Mouse (Mus musculus): Measurements from ENCODE around the gene Cd6. TPM values are rescaled to one million over a fixed set of nuclear protein-coding genes. Genes with fewer than 3 reads are reported as not detected.

Gene Cd6
- polyA plus RNA-seq, 1 experiment: not detected

DNA sequence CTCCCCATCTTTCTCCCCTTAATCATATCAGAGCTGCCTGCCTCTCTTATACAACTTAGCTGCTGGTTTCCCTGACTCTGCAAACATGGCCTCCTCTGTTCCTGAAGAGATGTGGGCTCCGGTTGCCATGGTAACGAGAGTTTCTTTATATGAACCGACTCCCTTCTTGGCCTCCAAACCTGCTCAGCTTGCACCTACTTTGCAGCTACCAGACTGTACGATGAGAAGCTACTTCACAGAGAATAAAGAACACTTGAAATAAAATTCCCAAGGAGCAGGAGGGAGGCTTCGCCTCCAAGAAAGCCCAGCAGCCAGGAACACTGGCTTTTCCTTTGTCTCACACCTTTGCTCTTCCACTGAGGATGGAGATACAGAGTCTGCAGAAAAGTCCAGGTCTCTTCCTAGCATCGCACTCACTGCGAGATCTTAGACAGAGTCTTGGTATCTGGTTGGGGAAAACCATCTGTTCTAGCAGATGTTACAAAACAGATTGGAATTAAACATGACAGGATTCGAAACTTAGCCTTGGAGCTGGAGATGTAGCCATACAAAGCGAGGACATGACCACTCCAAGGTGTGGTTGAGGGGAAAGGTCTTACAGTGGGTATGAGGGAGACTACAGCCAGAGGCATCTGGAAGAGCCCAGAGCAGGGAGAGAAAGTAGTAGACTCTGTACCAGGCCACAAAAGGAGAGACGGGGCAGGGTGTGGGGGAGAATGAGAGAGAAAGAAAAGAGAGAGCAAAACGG, 20.3 kb downstream of the Cd6 start:
- H3K27ac ChIP-seq (ENCODE audit: insufficient read depth, low read depth, low read length): no peak overlapping the region
- WGBS: 64% methylated on average over 11 of the region's 11 CpGs

DNA sequence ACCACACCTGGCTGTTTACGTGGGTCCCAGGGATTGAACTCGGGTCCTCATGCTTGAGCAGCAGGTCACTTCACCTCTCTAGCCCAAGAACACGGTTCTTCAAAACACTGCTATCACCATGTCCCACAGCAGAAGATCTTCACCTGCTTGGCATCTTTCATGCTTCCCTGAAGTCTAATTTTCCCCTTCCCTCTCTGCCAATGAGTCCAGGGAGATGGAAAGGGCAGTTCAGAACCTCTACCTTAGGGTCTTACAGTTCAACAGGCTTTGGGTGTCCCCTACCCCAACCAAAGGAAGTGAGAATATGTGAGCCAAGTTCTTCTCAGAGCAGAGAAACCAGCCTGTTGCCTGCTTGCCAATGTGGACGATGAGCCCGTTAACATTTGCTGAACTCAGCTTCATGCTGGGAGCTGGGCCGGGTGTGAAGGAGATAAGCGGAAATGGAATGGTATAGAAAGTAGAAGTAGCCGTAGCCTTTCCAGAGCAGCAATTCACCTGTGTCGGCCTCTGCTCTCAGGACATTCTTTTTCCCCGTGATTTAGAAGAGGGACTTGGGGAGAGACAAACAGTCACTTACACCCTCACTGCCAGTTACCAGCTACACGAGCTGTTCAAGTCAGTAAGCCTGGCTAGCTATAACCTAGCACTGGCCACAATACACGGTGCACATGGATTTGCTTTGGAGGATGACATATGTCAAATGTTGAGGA, 21.2 kb downstream of the Cd6 start:
- no peak overlapping the region for H3K27ac ChIP-seq (ENCODE audit: insufficient read depth, low read depth, low read length)
- WGBS: 88% methylated on average over 12 of the region's 12 CpGs
- no peaks in the 10 kb centered on the region; the same call in 1 of the 2 replicates for H3K4me1 ChIP-seq (ENCODE audit: control insufficient read depth, insufficient read depth, low read length)
- H3K4me3 ChIP-seq (ENCODE audit: insufficient read depth, low read depth, low read length): no peak overlapping the region
- no peak for TF ChIP-seq CTCF (IDR thresholded peaks at IDR 0.05; ENCODE audit: insufficient read depth, low read depth, low read length)
- TF ChIP-seq POLR2A (IDR thresholded peaks at IDR 0.05; ENCODE audit: insufficient read depth, low read depth, low read length): no peak

More for the DNA sequence above, 20.3 kb downstream of the Cd6 start:
- no peaks in the 10 kb centered on the region; the same call in 1 of the 2 replicates for H3K4me1 ChIP-seq (ENCODE audit: control insufficient read depth, insufficient read depth, low read length)
- no peak for TF ChIP-seq CTCF (IDR thresholded peaks at IDR 0.05; ENCODE audit: insufficient read depth, low read depth, low read length)
- no peak for TF ChIP-seq POLR2A (IDR thresholded peaks at IDR 0.05; ENCODE audit: insufficient read depth, low read depth, low read length)
- H3K4me3 ChIP-seq (ENCODE audit: insufficient read depth, low read depth, low read length): no peak overlapping the region

GRCm38 (mm10) chr19:10805661-10806285, 24.1 kb downstream of the Cd6 start:
- 85% methylated on average over 11 of the region's 11 CpGs for WGBS
- H3K27ac ChIP-seq (ENCODE audit: insufficient read depth, low read depth, low read length): no peak overlapping the region
- TF ChIP-seq CTCF (IDR thresholded peaks at IDR 0.05; ENCODE audit: insufficient read depth, low read depth, low read length) (no peak), POLR2A (IDR thresholded peaks at IDR 0.05; ENCODE audit: insufficient read depth, low read depth, low read length) (no peak)
- H3K4me3 ChIP-seq (ENCODE audit: insufficient read depth, low read depth, low read length): no peak overlapping the region
- H3K4me1 ChIP-seq (ENCODE audit: control insufficient read depth, insufficient read depth, low read length): peaks cover 4% of the 10 kb centered on the region

DNA sequence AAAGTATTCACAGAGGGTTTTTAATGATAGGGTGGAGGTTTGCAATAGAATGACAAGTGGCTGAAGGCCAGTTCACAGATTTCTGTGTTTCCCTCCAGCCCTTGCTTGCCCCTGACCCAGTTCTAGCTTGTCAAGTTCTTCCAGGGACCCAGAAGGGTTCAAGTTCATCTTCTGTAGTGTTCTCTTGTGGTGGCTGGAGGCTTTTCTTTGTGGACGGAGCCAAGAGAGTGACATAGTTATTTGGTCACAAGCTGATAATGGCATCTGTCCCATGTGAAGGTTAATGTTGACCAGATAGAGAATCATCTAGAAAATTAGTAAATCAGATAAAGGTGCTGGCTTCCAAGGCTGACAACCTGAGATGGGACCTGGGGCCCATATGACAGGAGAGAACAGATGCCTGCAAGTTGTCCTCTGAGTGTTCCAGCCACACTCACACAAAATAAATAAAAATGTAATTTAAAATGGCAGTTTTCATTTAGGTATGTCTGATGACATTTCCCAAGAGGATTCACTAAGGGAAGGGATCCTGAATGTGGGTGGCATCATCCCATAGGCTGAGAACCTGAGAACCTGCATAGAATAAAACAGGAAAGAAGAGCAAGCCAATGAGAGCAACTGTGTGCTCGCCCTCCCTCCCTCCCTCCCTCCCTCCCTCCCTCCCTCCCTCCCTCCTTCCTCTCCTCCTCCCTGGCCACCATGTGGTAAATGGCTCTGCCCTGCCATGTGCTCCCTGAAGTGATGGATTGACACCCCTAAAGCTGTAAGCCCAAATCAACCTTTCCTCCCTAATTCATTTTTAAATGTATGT, 24.8 kb downstream of the Cd6 start:
- peaks cover 8% of the 10 kb centered on the region for H3K4me1 ChIP-seq (ENCODE audit: control insufficient read depth, insufficient read depth, low read length)
- no peak overlapping the region for H3K4me3 ChIP-seq (ENCODE audit: insufficient read depth, low read depth, low read length)
- 89% methylated on average over 2 of the region's 2 CpGs for WGBS
- no peak overlapping the region for H3K27ac ChIP-seq (ENCODE audit: insufficient read depth, low read depth, low read length)
- TF ChIP-seq CTCF (IDR thresholded peaks at IDR 0.05; ENCODE audit: insufficient read depth, low read depth, low read length) (no peak), POLR2A (IDR thresholded peaks at IDR 0.05; ENCODE audit: insufficient read depth, low read depth, low read length) (no peak)

- WGBS: 60% methylated on average over 5 of the region's 5 CpGs
- no peak for TF ChIP-seq CTCF (IDR thresholded peaks at IDR 0.05; ENCODE audit: insufficient read depth, low read depth, low read length)
- no peak for TF ChIP-seq POLR2A (IDR thresholded peaks at IDR 0.05; ENCODE audit: insufficient read depth, low read depth, low read length)
- Histone ChIP-seq H3K4me3 (ENCODE audit: insufficient read depth, low read depth, low read length) (no peak overlapping the region), H3K27ac (ENCODE audit: insufficient read depth, low read depth, low read length) (no peak overlapping the region), H3K4me1 (ENCODE audit: control insufficient read depth, insufficient read depth, low read length) (peaks cover 8% of the 10 kb centered on the region)
Observed at GRCm38 (mm10) chr19:10803751-10804150, 26.1 kb downstream of the Cd6 start.

- no peak overlapping the region for H3K27ac ChIP-seq (ENCODE audit: insufficient read depth, low read depth, low read length)
- H3K4me1 ChIP-seq (ENCODE audit: control insufficient read depth, insufficient read depth, low read length): peaks cover 8% of the 10 kb centered on the region
- no peak overlapping the region for H3K4me3 ChIP-seq (ENCODE audit: insufficient read depth, low read depth, low read length)
- TF ChIP-seq CTCF (IDR thresholded peaks at IDR 0.05; ENCODE audit: insufficient read depth, low read depth, low read length) (no peak), POLR2A (IDR thresholded peaks at IDR 0.05; ENCODE audit: insufficient read depth, low read depth, low read length) (no peak)
- 92% methylated on average over 6 of the region's 6 CpGs for WGBS
Observed at GRCm38 (mm10) chr19:10801906-10802305, 28.0 kb downstream of the Cd6 start.

- Histone ChIP-seq H3K4me1 (ENCODE audit: control insufficient read depth, insufficient read depth, low read length) (peaks cover 8% of the 10 kb centered on the region), H3K4me3 (ENCODE audit: insufficient read depth, low read depth, low read length) (no peak overlapping the region), H3K27ac (ENCODE audit: insufficient read depth, low read depth, low read length) (no peak overlapping the region)
- TF ChIP-seq POLR2A (IDR thresholded peaks at IDR 0.05; ENCODE audit: insufficient read depth, low read depth, low read length) (no peak), CTCF (IDR thresholded peaks at IDR 0.05; ENCODE audit: insufficient read depth, low read depth, low read length) (no peak)
- 32% methylated on average over 6 of the region's 6 CpGs for WGBS
Observed at GRCm38 (mm10) chr19:10801070-10801469, 28.8 kb downstream of the Cd6 start.

DNA sequence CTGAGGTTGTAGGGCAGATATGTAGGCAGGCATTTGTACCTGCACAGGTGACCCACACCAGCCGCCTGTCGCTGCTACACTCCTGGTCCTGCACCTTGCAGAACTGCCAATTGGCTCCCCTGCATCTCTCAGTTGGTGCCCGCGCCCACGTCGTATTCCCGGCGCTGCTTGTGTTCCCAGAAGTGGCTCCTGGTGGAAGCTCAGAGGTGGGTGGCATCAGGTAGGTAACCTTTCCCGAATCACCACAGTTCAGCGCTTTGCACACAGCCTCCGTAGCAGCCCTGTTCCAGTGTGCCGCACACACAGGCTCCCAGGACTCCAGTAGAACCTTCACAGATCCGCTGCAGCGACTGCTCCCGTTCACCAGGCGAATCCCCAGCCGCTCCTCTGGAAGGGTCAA, 30.7 kb downstream of the Cd6 start:
- 96% methylated on average over 17 of the region's 17 CpGs for WGBS
- no peak overlapping the region for H3K27ac ChIP-seq (ENCODE audit: insufficient read depth, low read depth, low read length)
- no peak overlapping the region for H3K4me3 ChIP-seq (ENCODE audit: insufficient read depth, low read depth, low read length)
- TF ChIP-seq CTCF (IDR thresholded peaks at IDR 0.05; ENCODE audit: insufficient read depth, low read depth, low read length): no peak
- no peak for TF ChIP-seq POLR2A (IDR thresholded peaks at IDR 0.05; ENCODE audit: insufficient read depth, low read depth, low read length)
- H3K4me1 ChIP-seq (ENCODE audit: control insufficient read depth, insufficient read depth, low read length): peaks cover 8% of the 10 kb centered on the region
